Mouse (Mus musculus) megakaryocyte, embryonic 14.5 days (primary cell): Measurements from ENCODE around the gene Wdr27. TPM values are rescaled to one million over a fixed set of nuclear protein-coding genes. Genes with fewer than 3 reads are reported as not detected.

ENCODE experiments used
- H3K27me3 ChIP-seq: replicated peaks from 2 replicates; pipeline ENCODE3; 2012; ENCODE audit warnings: inconsistent platforms
- H3K36me3 ChIP-seq: replicated peaks from 2 replicates; pipeline ENCODE3; 2012; ENCODE audit warnings: low read length, inconsistent platforms, mixed read lengths
- H3K4me1 ChIP-seq: 2 replicates; pipeline ENCODE4 v1.6.1; 2012; ENCODE audit warnings: inconsistent platforms
- H3K4me3 ChIP-seq: replicated peaks from 2 replicates; pipeline ENCODE3; 2012; ENCODE audit warnings: moderate library complexity, mild to moderate bottlenecking, inconsistent platforms
- H3K9me3 ChIP-seq: 2 replicates; pipeline ENCODE4 v1.6.1; 2012; ENCODE audit warnings: inconsistent platforms
- FLI1 ChIP-seq: IDR thresholded peaks from 2 replicates; pipeline ENCODE4 v1.6.1; 2012; ENCODE audit warnings: low read length, inconsistent platforms, mixed read lengths
- GATA1 ChIP-seq: IDR thresholded peaks from 3 replicates; pipeline ENCODE4 v1.6.1; 2012; ENCODE audit warnings: mixed read lengths, low read length, inconsistent platforms, borderline replicate concordance
- polyA plus RNA-seq: library from polyadenylated mRNA; stranded (reverse); fragments of >175 nt; gene quantifications from 2 replicates; pipeline ENCODE4 v1.2.3, GENCODE M21; 2012; ENCODE audit warnings: low replicate concordance; ENCODE audit not compliant: insufficient read depth

Gene Wdr27
- polyA plus RNA-seq, 1 experiment: 8.6 TPM

GRCm38 (mm10) chr17:14930697-14931096, 12.3 kb downstream of the Wdr27 start:
- peaks cover 1% of the 10 kb centered on the region for H3K27me3 ChIP-seq
- H3K9me3 ChIP-seq: peaks cover 15% of the 10 kb centered on the region
- no peaks in the 10 kb centered on the region for H3K36me3 ChIP-seq
- peaks cover 12% of the 10 kb centered on the region for H3K4me1 ChIP-seq
- peak overlapping the region; percentile 59 for H3K4me3 ChIP-seq
- no peak for TF ChIP-seq GATA1

DNA sequence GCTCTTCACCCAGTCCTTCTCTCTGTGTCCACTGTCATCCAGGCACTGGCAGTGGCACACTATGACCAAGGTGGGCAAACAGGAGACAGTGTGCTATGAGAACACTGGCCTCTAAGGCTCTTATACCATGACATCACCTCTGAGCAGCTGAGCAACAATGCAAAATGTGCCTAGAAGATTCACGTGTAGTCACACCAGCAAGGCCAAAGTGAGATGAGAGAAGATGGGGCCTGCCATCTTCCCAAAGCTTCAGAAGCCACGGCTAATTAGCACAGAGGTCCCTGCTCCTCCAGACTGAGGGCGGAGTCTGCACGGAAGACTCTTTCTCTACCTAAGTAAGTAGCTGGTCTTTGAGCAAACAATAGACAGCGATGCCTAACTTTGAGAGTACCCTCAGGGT, 14.3 kb downstream of the Wdr27 start:
- no peaks in the 10 kb centered on the region for H3K36me3 ChIP-seq
- H3K9me3 ChIP-seq: peaks cover 15% of the 10 kb centered on the region
- H3K27me3 ChIP-seq: peaks cover 5% of the 10 kb centered on the region
- TF ChIP-seq GATA1 (no peak), FLI1 (no peak)
- H3K4me3 ChIP-seq: no peak overlapping the region
- peaks cover 12% of the 10 kb centered on the region for H3K4me1 ChIP-seq

DNA sequence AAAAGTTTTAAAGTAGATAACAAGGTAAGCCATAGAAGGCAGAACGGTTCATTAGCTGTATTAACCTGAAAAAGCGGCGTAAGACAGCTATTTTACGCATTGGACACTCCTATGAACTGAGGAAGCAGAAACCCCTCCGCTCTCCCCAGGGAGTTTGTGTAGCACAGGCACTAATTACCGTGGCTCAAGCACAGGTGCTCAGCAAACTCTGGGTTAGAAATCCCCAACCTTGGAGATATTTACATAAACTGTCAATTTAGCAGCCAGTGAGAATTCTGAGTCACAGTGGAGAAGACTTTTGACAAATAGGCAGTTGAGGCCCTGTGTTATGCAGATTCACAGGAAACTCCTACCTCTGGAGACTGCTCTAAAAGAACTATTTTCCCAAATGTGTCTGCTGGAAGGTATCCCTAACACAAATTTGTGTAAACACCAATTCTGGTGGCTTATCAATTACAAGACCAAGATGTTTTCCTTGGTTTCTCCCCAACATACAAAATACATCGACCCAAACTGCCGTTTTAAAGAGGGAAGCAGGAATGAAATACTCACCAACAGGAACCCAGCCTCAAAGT, 15.2 kb downstream of the Wdr27 start:
- no peaks in the 10 kb centered on the region for H3K36me3 ChIP-seq
- TF ChIP-seq GATA1 (no peak), FLI1 (no peak)
- peaks cover 5% of the 10 kb centered on the region for H3K27me3 ChIP-seq
- peaks cover 15% of the 10 kb centered on the region for H3K9me3 ChIP-seq
- H3K4me1 ChIP-seq: peaks cover 12% of the 10 kb centered on the region
- H3K4me3 ChIP-seq: no peak overlapping the region

GRCm38 (mm10) chr17:14921582-14921981, 21.4 kb downstream of the Wdr27 start:
- TF ChIP-seq FLI1: no peak
- no peak for TF ChIP-seq GATA1
- Histone ChIP-seq H3K9me3 (no peaks in the 10 kb centered on the region), H3K36me3 (no peaks in the 10 kb centered on the region), H3K27me3 (peaks cover 21% of the 10 kb centered on the region), H3K4me1 (peaks cover 12% of the 10 kb centered on the region), H3K4me3 (no peak overlapping the region)

DNA sequence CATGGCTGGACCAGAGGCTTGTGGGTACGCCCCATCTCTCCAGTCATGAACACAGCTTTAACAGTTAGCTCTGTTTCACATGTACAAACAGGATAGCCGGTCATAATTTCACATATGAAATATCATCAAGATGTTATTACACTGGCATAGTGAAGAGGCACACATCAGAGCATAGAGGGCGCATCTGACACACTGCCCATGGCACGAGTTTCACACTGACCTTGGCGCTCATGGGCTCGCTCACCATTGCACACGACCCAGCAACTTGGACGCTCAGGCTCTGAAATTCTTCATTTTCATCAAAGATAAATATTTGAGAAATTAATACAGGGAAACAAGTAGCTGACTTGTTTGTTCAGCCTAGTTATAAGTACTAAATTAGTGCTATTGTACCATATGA, 25.1 kb downstream of the Wdr27 start:
- H3K4me1 ChIP-seq: peaks cover 21% of the 10 kb centered on the region
- H3K36me3 ChIP-seq: no peaks in the 10 kb centered on the region
- no peak overlapping the region for H3K4me3 ChIP-seq
- no peaks in the 10 kb centered on the region for H3K9me3 ChIP-seq
- peaks cover 16% of the 10 kb centered on the region for H3K27me3 ChIP-seq
- TF ChIP-seq GATA1 (no peak), FLI1 (no peak)

GRCm38 (mm10) chr17:14914401-14914800, 28.6 kb downstream of the Wdr27 start:
- TF ChIP-seq GATA1 (no peak), FLI1 (no peak)
- Histone ChIP-seq H3K36me3 (no peaks in the 10 kb centered on the region), H3K4me1 (peaks cover 14% of the 10 kb centered on the region), H3K27me3 (peaks cover 7% of the 10 kb centered on the region), H3K4me3 (no peak overlapping the region), H3K9me3 (no peaks in the 10 kb centered on the region)

DNA sequence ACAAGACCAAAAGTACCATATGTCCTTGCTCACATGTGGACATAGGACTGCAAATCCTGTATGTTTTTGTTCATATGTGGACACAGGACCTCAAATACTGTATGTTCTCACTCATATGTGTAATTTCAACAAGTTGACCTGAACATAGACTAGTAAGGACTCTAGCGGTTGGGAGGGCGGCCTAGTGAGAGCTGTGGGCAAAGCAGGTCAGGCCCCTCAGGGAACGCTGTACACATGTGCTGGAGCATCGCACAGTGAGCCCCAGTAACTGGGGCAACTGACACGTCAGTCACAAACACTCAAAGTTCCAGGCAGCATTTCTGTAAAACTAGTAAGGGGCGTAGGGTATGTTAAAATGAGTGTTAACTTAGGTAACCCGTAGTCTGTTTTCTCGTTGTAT, 30.0 kb downstream of the Wdr27 start:
- Histone ChIP-seq H3K9me3 (no peaks in the 10 kb centered on the region), H3K27me3 (peaks cover 2% of the 10 kb centered on the region), H3K4me3 (no peak overlapping the region), H3K4me1 (peaks cover 9% of the 10 kb centered on the region), H3K36me3 (no peaks in the 10 kb centered on the region)
- TF ChIP-seq FLI1 (no peak), GATA1 (no peak)

DNA sequence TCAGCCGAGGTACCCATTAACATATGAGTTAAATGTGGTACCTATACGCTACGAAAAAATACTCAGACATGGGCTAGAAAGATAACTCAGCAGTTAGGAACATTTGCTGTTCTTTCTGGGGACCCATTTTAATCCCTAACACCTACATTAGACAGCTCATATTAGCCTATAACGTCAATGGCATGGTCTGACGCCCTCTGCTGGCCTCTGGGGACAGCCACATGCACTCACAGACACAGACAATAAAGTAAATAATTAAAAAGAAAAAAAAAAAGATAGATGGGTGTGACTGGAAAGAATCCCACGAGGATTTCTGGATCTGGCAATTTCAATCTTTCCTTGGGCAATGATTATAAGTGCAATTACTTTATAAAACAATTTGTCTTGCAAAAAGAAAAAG, 30.5 kb downstream of the Wdr27 start:
- Histone ChIP-seq H3K36me3 (no peaks in the 10 kb centered on the region), H3K4me1 (peaks cover 9% of the 10 kb centered on the region), H3K9me3 (no peaks in the 10 kb centered on the region), H3K4me3 (no peak overlapping the region), H3K27me3 (peaks cover 2% of the 10 kb centered on the region)
- TF ChIP-seq FLI1: no peak
- no peak for TF ChIP-seq GATA1

- Histone ChIP-seq H3K4me3 (no peak overlapping the region), H3K27me3 (peaks cover 7% of the 10 kb centered on the region), H3K36me3 (no peaks in the 10 kb centered on the region), H3K4me1 (peaks cover 9% of the 10 kb centered on the region), H3K9me3 (no peaks in the 10 kb centered on the region)
- TF ChIP-seq GATA1 (no peak), FLI1 (no peak)
Observed at GRCm38 (mm10) chr17:14910771-14911170, 32.2 kb downstream of the Wdr27 start.

GRCm38 (mm10) chr17:14909331-14909730, 33.6 kb downstream of the Wdr27 start:
- no peaks in the 10 kb centered on the region for H3K36me3 ChIP-seq
- no peak overlapping the region for H3K4me3 ChIP-seq
- H3K27me3 ChIP-seq: peaks cover 7% of the 10 kb centered on the region
- TF ChIP-seq FLI1: no peak
- TF ChIP-seq GATA1: no peak
- no peaks in the 10 kb centered on the region for H3K9me3 ChIP-seq
- H3K4me1 ChIP-seq: peaks cover 8% of the 10 kb centered on the region

DNA sequence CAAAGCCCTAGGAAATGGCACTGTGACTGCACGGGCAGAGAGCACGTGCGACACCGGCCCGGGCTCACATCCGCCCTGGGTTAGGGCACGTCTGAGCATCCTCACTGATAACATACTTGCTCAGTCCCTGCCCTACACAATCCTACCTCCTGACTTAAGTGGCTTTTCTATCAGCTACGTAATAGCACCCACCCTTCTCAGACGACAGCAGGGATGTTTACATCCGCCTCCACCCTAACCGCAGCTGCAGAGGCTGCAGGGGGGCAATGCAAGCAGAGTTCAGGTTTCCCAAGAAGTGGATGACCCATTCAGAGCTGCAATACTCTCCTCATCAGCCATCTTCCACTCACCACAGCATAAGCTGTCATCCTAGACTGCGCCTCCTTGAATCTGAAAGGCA, 35.8 kb downstream of the Wdr27 start:
- Histone ChIP-seq H3K4me3 (no peak overlapping the region), H3K36me3 (no peaks in the 10 kb centered on the region), H3K9me3 (no peaks in the 10 kb centered on the region), H3K4me1 (peaks cover 4% of the 10 kb centered on the region), H3K27me3 (peaks cover 13% of the 10 kb centered on the region)
- TF ChIP-seq FLI1 (no peak), GATA1 (no peak)
